ENCODE assay signal across 8 mouse cellular contexts in genomic region chr3:106685381-106685780, GRCm38 (mm10). TPM values are rescaled to one million over a fixed set of nuclear protein-coding genes. Genes with fewer than 3 reads are reported as not detected.
A peak's percentile ranks its signal among the peaks of the same experiment; 100 is the strongest.
DNase-seq lines count a peak whose midpoint lies in the region; ATAC-seq and TF ChIP-seq lines count a peak whose summit lies in the region.

No protein-coding gene starts in this region.

- DNase-seq in left cerebral cortex, adult 2 months (ENCODE audit: extremely low spot score in 1 of 2, low spot score in 2 of 2) = no peak
- no peak for DNase-seq in left cerebral cortex, postnatal 10 days (ENCODE audit: extremely low spot score in 1 of 2, low spot score in 2 of 2)
- no peak for DNase-seq in natural killer cell, adult 2 months (ENCODE audit: low spot score in 2 of 2)
- no peak for DNase-seq in adrenal gland, postnatal 25 days
- no peak for DNase-seq in testis, postnatal 14 days (ENCODE audit: low spot score)

- no peaks in the 10 kb centered on the region for H3K27me3 ChIP-seq in embryonic facial prominence, embryonic 13.5 days
- no peaks in the 10 kb centered on the region for H3K27me3 ChIP-seq in intestine, postnatal 0 days (replicated peaks; ENCODE audit: control insufficient read depth, insufficient read depth, low read length)
- no peaks in the 10 kb centered on the region for H3K27me3 ChIP-seq in neural tube, embryonic 14.5 days (ENCODE audit: control insufficient read depth, insufficient read depth, low read length)

- TF ChIP-seq CTCF in left cerebral cortex, adult 2 months (IDR thresholded peaks at IDR 0.05) = no peak
- no peak for TF ChIP-seq CTCF in intestine, postnatal 0 days (IDR thresholded peaks at IDR 0.05; ENCODE audit: low read depth)

- peak overlapping the region; percentile 96 for H3K27ac ChIP-seq in left cerebral cortex, adult 2 months
- H3K27ac ChIP-seq in embryonic facial prominence, embryonic 13.5 days = no peak overlapping the region
- no peak overlapping the region for H3K27ac ChIP-seq in intestine, postnatal 0 days (ENCODE audit: low read depth, low read length)
- H3K27ac ChIP-seq in neural tube, embryonic 14.5 days (ENCODE audit: low read depth, low read length) = no peak overlapping the region; the same call in 1 of the 2 replicates

- peak overlapping the region; percentile 61 for H3K4me3 ChIP-seq in left cerebral cortex, adult 2 months
- H3K4me3 ChIP-seq in embryonic facial prominence, embryonic 13.5 days = peak overlapping the region; percentile 57
- peak overlapping the region; percentile 40 for H3K4me3 ChIP-seq in intestine, postnatal 0 days (ENCODE audit: low read depth, low read length)
- peak overlapping the region; percentile 54 for H3K4me3 ChIP-seq in neural tube, embryonic 14.5 days (ENCODE audit: low read depth, low read length)

- no peaks in the 10 kb centered on the region for H3K36me3 ChIP-seq in embryonic facial prominence, embryonic 13.5 days
- no peaks in the 10 kb centered on the region for H3K36me3 ChIP-seq in intestine, postnatal 0 days (ENCODE audit: control insufficient read depth, insufficient read depth)
- H3K36me3 ChIP-seq in neural tube, embryonic 14.5 days (ENCODE audit: control insufficient read depth, insufficient read depth, low read length) = no peaks in the 10 kb centered on the region

- H3K4me1 ChIP-seq in embryonic facial prominence, embryonic 13.5 days = no peaks in the 10 kb centered on the region
- H3K4me1 ChIP-seq in intestine, postnatal 0 days (replicated peaks; ENCODE audit: control insufficient read depth, insufficient read depth, low read length) = no peaks in the 10 kb centered on the region
- no peaks in the 10 kb centered on the region for H3K4me1 ChIP-seq in neural tube, embryonic 14.5 days (ENCODE audit: control insufficient read depth, insufficient read depth, low read length)

- intact Hi-C loops in left cerebral cortex, adult 2 months (cut with DNase I) = no loop called here
- intact Hi-C loops in left cerebral cortex, postnatal 10 days (cut with DNase I) = no loop called here

- peak overlapping the region; percentile 67 for H3K4me2 ChIP-seq in embryonic facial prominence, embryonic 13.5 days
- peak overlapping the region; percentile 67 for H3K4me2 ChIP-seq in intestine, postnatal 0 days (replicated peaks; ENCODE audit: low read depth)
- H3K4me2 ChIP-seq in neural tube, embryonic 14.5 days (ENCODE audit: low read depth, low read length) = peak overlapping the region; percentile 47

- H3K9ac ChIP-seq in embryonic facial prominence, embryonic 13.5 days = no peak overlapping the region
- no peak overlapping the region for H3K9ac ChIP-seq in intestine, postnatal 0 days (ENCODE audit: low read depth, low read length)
- H3K9ac ChIP-seq in neural tube, embryonic 14.5 days (replicated peaks; ENCODE audit: low read depth, low read length) = peak overlapping the region; percentile 71

- no peak for ATAC-seq in embryonic facial prominence, embryonic 13.5 days (ENCODE audit: insufficient number of reproducible peaks, insufficient read depth, low FRiP score, low TSS enrichment, low read depth)
- ATAC-seq in intestine, postnatal 0 days = no peak
- ATAC-seq in neural tube, embryonic 14.5 days (ENCODE audit: low read depth) = no peak

- peaks cover 5% of the 10 kb centered on the region; the same call in 1 of the 2 replicates for H3K9me3 ChIP-seq in embryonic facial prominence, embryonic 13.5 days
- H3K9me3 ChIP-seq in intestine, postnatal 0 days (ENCODE audit: control insufficient read depth) = no peaks in the 10 kb centered on the region
- H3K9me3 ChIP-seq in neural tube, embryonic 14.5 days (ENCODE audit: control insufficient read depth, low read length) = no peaks in the 10 kb centered on the region

- WGBS in embryonic facial prominence, embryonic 13.5 days = 21% methylated on average over 1 of the region's 1 CpGs
- 33% methylated on average over 1 of the region's 1 CpGs for WGBS in intestine, postnatal 0 days
- 17% methylated on average over 1 of the region's 1 CpGs for WGBS in neural tube, embryonic 14.5 days

RNA-seq across cellular contexts. Expression of gene Lrif1, which starts 0.6 kb away (rescaled TPM):
- 10 to 100 TPM; 19.2 to 21.4 TPM for total RNA-seq in left cerebral cortex, adult 2 months (2021)
- 10 to 100 TPM; 19.9 to 20.1 TPM for total RNA-seq in left cerebral cortex, postnatal 10 days (2021)
- polyA plus RNA-seq in embryonic facial prominence, embryonic 13.5 days (2015; fragmentation: Nextera tagmentation; extraction: Ambion mirVana) = 15.5 and 18.9 TPM in 2 replicates
- polyA plus RNA-seq in intestine, postnatal 0 days (2015; fragmentation: Nextera tagmentation; extraction: Ambion mirVana) = 12.1 and 13.8 TPM in 2 replicates
- polyA plus RNA-seq in neural tube, embryonic 14.5 days (2014; fragmentation: Nextera tagmentation; extraction: Ambion mirVana) = 19.5 and 20.7 TPM in 2 replicates
- total RNA-seq in adrenal gland, postnatal 25 days (2021) = 18.3 and 19.4 TPM in 2 replicates
